Mouse (Mus musculus) ES-E14 (cell line): ENCODE data around the gene Nup107.

Experiments
- CHD2 ChIP-seq: IDR thresholded peaks from 2 replicates; pipeline ENCODE4 v1.6.1; 2014; ENCODE audit warnings: mild to moderate bottlenecking, low read depth, low read length, inconsistent platforms
- HCFC1 ChIP-seq: IDR thresholded peaks from 2 replicates; pipeline ENCODE4 v1.6.1; 2012; ENCODE audit warnings: low read length, inconsistent platforms, borderline replicate concordance; ENCODE audit not compliant: insufficient read depth
- MAFK ChIP-seq: IDR thresholded peaks from 2 replicates; pipeline ENCODE4 v1.6.1; 2014; ENCODE audit warnings: mild to moderate bottlenecking, low read depth, low read length, inconsistent platforms; ENCODE audit not compliant: insufficient read depth
- ZNF384 ChIP-seq: IDR thresholded peaks from 2 replicates; pipeline ENCODE4 v1.6.1; 2012; ENCODE audit warnings: low read depth, low read length, inconsistent platforms

DNA sequence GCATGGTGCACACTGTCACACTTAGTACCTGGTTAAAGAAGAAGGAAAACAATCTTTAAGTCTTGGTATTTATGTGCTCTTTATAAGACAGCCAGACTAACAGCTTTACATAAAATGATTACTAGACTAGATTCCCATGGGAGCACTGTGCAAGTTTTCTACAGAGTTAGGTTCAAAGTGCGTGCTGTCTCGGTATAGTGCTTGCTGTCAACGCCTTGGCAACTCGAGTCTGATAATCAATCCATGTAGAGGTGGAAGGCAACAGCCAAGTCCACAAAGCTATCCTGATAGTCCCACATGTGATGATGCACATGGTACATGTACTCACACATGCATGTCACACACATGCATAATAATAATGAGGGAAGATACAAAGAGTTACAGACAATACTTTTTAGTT is 32.1 kb upstream of the Nup107 start:
- TF ChIP-seq MAFK = no peak
- TF ChIP-seq ZNF384 = no peak
- no peak for TF ChIP-seq HCFC1
- TF ChIP-seq CHD2 = no peak
